9 mouse cellular contexts compared by ENCODE assay signal in genomic region chr9:48354122-48354521, GRCm38 (mm10). TPM values are rescaled to one million over a fixed set of nuclear protein-coding genes. Genes with fewer than 3 reads are reported as not detected.
DNase-seq lines count a peak whose midpoint lies in the region; ATAC-seq and TF ChIP-seq lines count a peak whose summit lies in the region.
"Had no signal": no experiment of that assay in that cellular context is flagged by ENCODE, and none has a peak within 500 bp of the region (broad histone marks: within the 10 kb centered on the region; RNA-seq: fewer than 3 reads in every experiment).

No protein-coding gene starts in this region.

- H3K4me1 ChIP-seq in hindbrain, embryonic 15.5 days (replicated peaks) = no peaks in the 10 kb centered on the region
- no peaks in the 10 kb centered on the region for H3K4me1 ChIP-seq in hindbrain, embryonic 14.5 days (replicated peaks; ENCODE audit: control insufficient read depth, insufficient read depth, low read length)
- H3K4me1 ChIP-seq in G1E (ENCODE audit: insufficient read depth, low read depth, low read length) = peaks cover 72% of the 10 kb centered on the region
- peaks cover 65% of the 10 kb centered on the region for H3K4me1 ChIP-seq in liver, embryonic 12.5 days

- ATAC-seq in hindbrain, embryonic 15.5 days (ENCODE audit: low FRiP score, low read depth) = no peak
- no peak for ATAC-seq in hindbrain, embryonic 14.5 days (ENCODE audit: low FRiP score)
- 0 out of 2 replicates have a peak, but pooled peaks have one; percentile 9 for ATAC-seq in G1E (ENCODE audit: extremely low read depth, insufficient number of reproducible peaks, low FRiP score, poor library complexity, severe bottlenecking)
- ATAC-seq in liver, embryonic 12.5 days = no peak
- ATAC-seq: forebrain, postnatal 0 days; inflammation-experienced regulatory T-cells, adult 6 months had no signal

- WGBS in hindbrain, embryonic 15.5 days = 72% methylated on average over 4 of the region's 4 CpGs
- 67% methylated on average over 4 of the region's 4 CpGs for WGBS in hindbrain, embryonic 14.5 days
- 63% methylated on average over 4 of the region's 4 CpGs for WGBS in liver, embryonic 12.5 days (ENCODE audit: insufficient replicate concordance)

- no peak for TF ChIP-seq CTCF in G1E (IDR thresholded peaks at IDR 0.05; ENCODE audit: low read depth, low read length)

- no peak overlapping the region for H3K4me3 ChIP-seq in hindbrain, embryonic 15.5 days
- no peak overlapping the region for H3K4me3 ChIP-seq in hindbrain, embryonic 14.5 days (replicated peaks; ENCODE audit: low read length)
- no peak overlapping the region for H3K4me3 ChIP-seq in G1E (ENCODE audit: low read depth, low read length)
- H3K4me3 ChIP-seq in liver, embryonic 12.5 days = no peak overlapping the region

- no peaks in the 10 kb centered on the region for H3K36me3 ChIP-seq in hindbrain, embryonic 15.5 days
- no peaks in the 10 kb centered on the region for H3K36me3 ChIP-seq in hindbrain, embryonic 14.5 days (replicated peaks; ENCODE audit: control insufficient read depth, insufficient read depth)
- H3K36me3 ChIP-seq in G1E (replicated peaks) = no peaks in the 10 kb centered on the region
- no peaks in the 10 kb centered on the region for H3K36me3 ChIP-seq in liver, embryonic 12.5 days

- no peak overlapping the region for H3K9ac ChIP-seq in hindbrain, embryonic 15.5 days
- no peak overlapping the region for H3K9ac ChIP-seq in hindbrain, embryonic 14.5 days
- H3K9ac ChIP-seq in liver, embryonic 12.5 days = peak overlapping the region; percentile 61; the same call in 1 of the 2 replicates
- H3K9ac ChIP-seq: forebrain, postnatal 0 days had no signal

- no peaks in the 10 kb centered on the region for H3K27me3 ChIP-seq in hindbrain, embryonic 15.5 days
- H3K27me3 ChIP-seq in hindbrain, embryonic 14.5 days (ENCODE audit: control insufficient read depth, insufficient read depth, low read length) = no peaks in the 10 kb centered on the region
- no peaks in the 10 kb centered on the region for H3K27me3 ChIP-seq in G1E (ENCODE audit: insufficient read depth, low read length)
- no peaks in the 10 kb centered on the region for H3K27me3 ChIP-seq in liver, embryonic 12.5 days (replicated peaks)

- H3K4me2 ChIP-seq in hindbrain, embryonic 15.5 days = no peak overlapping the region
- H3K4me2 ChIP-seq in hindbrain, embryonic 14.5 days (replicated peaks) = no peak overlapping the region
- H3K4me2 ChIP-seq in liver, embryonic 12.5 days = peak overlapping the region; percentile 9; the same call in 1 of the 2 replicates

- DNase-seq in hindbrain, embryonic 14.5 days (ENCODE audit: low spot score) = no peak
- DNase-seq in G1E (ENCODE audit: low spot score) = no peak
- DNase-seq in embryo, embryonic 11.5 days (ENCODE audit: low read depth, low spot score) = peak; percentile 29
- no peak for DNase-seq in thymus, postnatal 14 days
- DNase-seq in natural killer cell, adult 2 months (ENCODE audit: low spot score in 2 of 2) = no peak

- H3K27ac ChIP-seq in hindbrain, embryonic 15.5 days (replicated peaks) = 0 out of 2 replicates have a peak overlapping the region, but pooled peaks have one; percentile 25
- no peak overlapping the region for H3K27ac ChIP-seq in hindbrain, embryonic 14.5 days
- peak overlapping the region; percentile 76 for H3K27ac ChIP-seq in liver, embryonic 12.5 days

- H3K9me3 ChIP-seq in hindbrain, embryonic 15.5 days = no peaks in the 10 kb centered on the region
- no peaks in the 10 kb centered on the region for H3K9me3 ChIP-seq in hindbrain, embryonic 14.5 days (ENCODE audit: control insufficient read depth, low read length)
- H3K9me3 ChIP-seq in G1E (replicated peaks) = no peaks in the 10 kb centered on the region
- H3K9me3 ChIP-seq in liver, embryonic 12.5 days (replicated peaks) = no peaks in the 10 kb centered on the region

RNA-seq across cellular contexts. Expression of gene Nxpe2, which starts 0.9 kb away (rescaled TPM):
- 0.27 and 0.58 TPM in 2 replicates for polyA plus RNA-seq in hindbrain, embryonic 15.5 days (2015; fragmentation: Nextera tagmentation; extraction: Ambion mirVana)
- 0.63 and 1.2 TPM in 2 replicates for polyA plus RNA-seq in hindbrain, embryonic 14.5 days (2014; fragmentation: Nextera tagmentation; extraction: Ambion mirVana)
- total RNA-seq in G1E (2014; fragmentation: Nextera tagmentation) (10.5 and 64.3 TPM in 2 replicates), G1E (2017) (1.5 and 2.3 TPM in 2 replicates)
- 0.12 and 0.18 TPM in 2 replicates for polyA plus RNA-seq in G1E (2012)
- polyA plus RNA-seq in liver, embryonic 12.5 days (2016; fragmentation: Nextera tagmentation; extraction: Ambion mirVana) = 130 and 139 TPM in 2 replicates
- total RNA-seq: forebrain, postnatal 0 days had no signal

Comparison
In these comparisons a context has a peak if more than half of its experiments do, and no peak if none do; other contexts are left out.
1. RNA of gene Nxpe2, which starts 0.9 kb away (polyA plus RNA-seq): 130 to 139 TPM in liver, embryonic 12.5 days; 0.63 to 1.2 TPM in hindbrain, embryonic 14.5 days, 0.27 to 0.58 TPM in hindbrain, embryonic 15.5 days and 0.12 to 0.18 TPM in G1E; every median in the first group is over 10 times any median in the second.